Mouse (Mus musculus): ENCODE measurements around the gene Ubd. TPM values are rescaled to one million over a fixed set of nuclear protein-coding genes. Genes with fewer than 3 reads are reported as not detected.

Ubd gene
- polyA plus RNA-seq, 1 experiment: 39.1 TPM

DNA sequence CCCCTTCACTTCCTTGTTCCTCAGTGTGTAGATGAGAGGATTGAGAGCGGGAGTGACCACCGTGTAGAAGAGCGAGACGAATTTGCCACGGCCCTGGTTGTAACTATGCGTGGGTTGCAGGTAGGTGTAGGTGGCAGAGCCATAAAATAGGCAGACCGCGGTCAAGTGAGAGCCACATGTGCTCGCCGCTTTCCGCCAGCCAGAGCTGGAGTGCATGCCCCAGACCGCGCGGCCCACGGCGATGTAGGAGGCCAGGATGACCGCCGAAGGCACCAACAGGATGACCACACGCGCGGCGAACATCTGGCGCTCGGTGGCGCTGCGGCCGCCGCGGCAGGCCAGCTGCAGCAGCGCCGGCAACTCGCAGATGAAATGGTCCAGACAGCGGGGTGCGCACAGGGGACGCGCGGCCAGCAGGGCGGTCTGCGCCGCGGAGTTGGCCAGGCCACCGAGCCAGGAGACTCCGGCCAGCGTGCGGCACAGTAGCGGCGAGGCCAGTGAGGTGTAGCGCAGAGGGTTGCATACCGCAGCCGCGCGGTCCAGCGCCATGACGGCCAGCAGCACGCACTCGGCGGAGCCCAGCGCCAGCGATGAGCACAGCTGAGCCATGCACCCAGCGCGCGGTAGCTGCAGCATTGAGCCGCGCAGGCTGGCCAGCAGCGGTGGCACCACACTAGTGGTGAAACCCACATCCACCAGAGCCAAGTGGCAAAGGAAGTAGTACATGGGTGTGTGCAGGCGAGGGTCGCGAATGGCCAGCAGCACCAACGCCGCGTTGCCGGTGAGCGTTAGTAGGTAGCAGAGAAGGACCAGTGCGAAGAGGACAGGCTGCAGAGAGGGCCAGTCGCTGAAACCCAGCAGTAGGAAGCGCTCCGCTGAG is 3.4 kb downstream of the Ubd start:
- no peak for DNase-seq
- no peak overlapping the region for H3K4me3 ChIP-seq (ENCODE audit: control insufficient read depth, insufficient read depth, low read length)
- peaks cover 3% of the 10 kb centered on the region; the same call in 1 of the 2 replicates for H3K27me3 ChIP-seq (ENCODE audit: control insufficient read depth, insufficient read depth, low read length)
- no peaks in the 10 kb centered on the region for H3K4me1 ChIP-seq (replicated peaks; ENCODE audit: control insufficient read depth, insufficient read depth, low read length)
- WGBS: 3% methylated on average over 77 of the region's 77 CpGs
- H3K36me3 ChIP-seq (ENCODE audit: control insufficient read depth, insufficient read depth, low read length): no peaks in the 10 kb centered on the region
- TF ChIP-seq CTCF (IDR thresholded peaks at IDR 0.05; ENCODE audit: borderline replicate concordance, control insufficient read depth, extremely low read depth, insufficient read depth, low read length, poor library complexity) (no peak), POLR2A (IDR thresholded peaks at IDR 0.05; ENCODE audit: control insufficient read depth, extremely low read depth, insufficient read depth, low read length, poor library complexity) (no peak)
- no peak overlapping the region for H3K27ac ChIP-seq (ENCODE audit: control insufficient read depth, insufficient read depth, low read length)

DNA sequence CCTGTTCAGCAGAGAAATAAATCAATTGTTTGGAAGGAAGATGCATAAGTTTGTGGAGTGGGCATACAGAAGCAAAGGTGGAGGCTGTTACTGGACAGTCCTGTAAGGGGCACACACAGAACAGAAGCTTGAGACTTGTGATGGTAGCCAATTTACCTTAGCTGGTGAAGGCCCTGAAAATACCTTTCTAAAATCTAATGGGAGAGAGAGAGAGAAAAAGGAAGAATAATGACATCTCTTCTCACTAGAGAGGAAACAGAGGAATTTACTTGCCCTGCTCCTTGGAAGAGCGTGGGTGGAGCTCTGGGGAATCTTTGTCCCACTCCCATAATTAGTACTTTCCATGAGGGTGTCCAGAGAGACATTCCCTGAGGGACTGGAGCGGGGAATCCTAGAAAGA is 7.2 kb downstream of the Ubd start, which contains the start of gene Olfr94:
Gene Olfr94 (minus strand): TSS at position 101 of the 400 bp plus-strand sequence.
- no peaks in the 10 kb centered on the region for H3K36me3 ChIP-seq (ENCODE audit: control insufficient read depth, insufficient read depth, low read length)
- no peak within 1 kb of the TSS for H3K4me3 ChIP-seq (ENCODE audit: control insufficient read depth, insufficient read depth, low read length)
- TF ChIP-seq POLR2A (IDR thresholded peaks at IDR 0.05; ENCODE audit: control insufficient read depth, extremely low read depth, insufficient read depth, low read length, poor library complexity) (no peak), CTCF (IDR thresholded peaks at IDR 0.05; ENCODE audit: borderline replicate concordance, control insufficient read depth, extremely low read depth, insufficient read depth, low read length, poor library complexity) (no peak)
- 80% methylated on average over 2 of the region's 2 CpGs for WGBS
- no peak within 1 kb of the TSS for H3K27ac ChIP-seq (ENCODE audit: control insufficient read depth, insufficient read depth, low read length)
- H3K4me1 ChIP-seq (replicated peaks; ENCODE audit: control insufficient read depth, insufficient read depth, low read length): no peaks in the 10 kb centered on the region
- DNase-seq: no peak
- peaks cover 3% of the 10 kb centered on the region; the same call in 1 of the 2 replicates for H3K27me3 ChIP-seq (ENCODE audit: control insufficient read depth, insufficient read depth, low read length)

DNA sequence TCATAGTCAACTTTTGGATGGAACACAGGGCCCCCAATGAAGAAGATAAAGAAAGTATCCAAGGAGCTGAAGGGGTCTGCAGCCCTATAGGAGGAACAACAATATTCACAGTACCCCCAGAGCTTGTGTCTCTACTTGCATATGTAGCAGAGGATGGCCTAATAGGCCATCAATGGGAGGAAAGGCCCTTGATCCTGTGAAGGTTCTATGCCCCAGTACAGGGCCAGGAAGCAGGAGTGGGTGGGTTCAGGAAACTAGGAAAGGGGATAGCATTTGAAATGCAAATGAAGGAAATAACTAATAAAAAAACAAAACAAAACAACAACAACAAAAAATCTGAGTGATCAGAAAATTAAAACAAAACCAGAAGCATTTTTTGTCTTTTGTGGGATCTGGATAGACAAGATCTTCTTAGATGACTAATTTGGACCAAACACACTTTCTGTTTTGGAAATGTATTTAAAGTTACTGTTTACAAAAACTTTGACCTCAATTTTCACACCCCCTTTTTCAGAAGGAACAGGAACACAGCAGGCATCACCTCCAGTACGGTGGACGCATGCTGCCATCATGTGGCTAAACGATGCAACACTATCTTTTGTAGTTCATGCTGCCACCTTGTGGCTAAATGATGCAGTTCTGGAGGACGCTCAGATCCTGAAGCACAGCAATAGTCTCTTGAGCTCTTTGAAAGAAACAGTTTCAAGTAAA is 9.7 kb downstream of the Ubd start:
- no peak overlapping the region for H3K27ac ChIP-seq (ENCODE audit: control insufficient read depth, insufficient read depth, low read length)
- no peaks in the 10 kb centered on the region for H3K4me1 ChIP-seq (replicated peaks; ENCODE audit: control insufficient read depth, insufficient read depth, low read length)
- H3K4me3 ChIP-seq (ENCODE audit: control insufficient read depth, insufficient read depth, low read length): no peak overlapping the region
- TF ChIP-seq POLR2A (IDR thresholded peaks at IDR 0.05; ENCODE audit: control insufficient read depth, extremely low read depth, insufficient read depth, low read length, poor library complexity) (no peak), CTCF (IDR thresholded peaks at IDR 0.05; ENCODE audit: borderline replicate concordance, control insufficient read depth, extremely low read depth, insufficient read depth, low read length, poor library complexity) (no peak)
- H3K36me3 ChIP-seq (ENCODE audit: control insufficient read depth, insufficient read depth, low read length): no peaks in the 10 kb centered on the region
- WGBS: 2% methylated on average over 4 of the region's 4 CpGs
- no peaks in the 10 kb centered on the region for H3K27me3 ChIP-seq (ENCODE audit: control insufficient read depth, insufficient read depth, low read length)
- peak; percentile 61 for DNase-seq

DNA sequence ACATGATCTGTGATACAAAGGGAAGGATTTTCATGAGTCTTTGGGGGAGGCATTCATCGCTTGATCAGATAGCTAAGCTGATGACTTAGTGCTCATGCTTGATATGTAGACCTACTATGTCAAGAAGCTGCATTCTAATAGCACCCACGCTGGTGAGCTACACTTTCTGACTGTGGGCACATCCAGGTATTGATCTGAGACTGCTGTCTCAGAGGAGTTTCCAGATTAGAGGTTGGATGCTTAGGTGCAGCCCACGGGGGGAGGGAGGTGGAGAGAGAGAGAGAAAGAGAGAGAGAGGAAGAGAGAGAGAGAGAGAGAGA is 10.2 kb downstream of the Ubd start:
- H3K4me3 ChIP-seq (ENCODE audit: control insufficient read depth, insufficient read depth, low read length): no peak overlapping the region
- WGBS: 36% methylated on average over 3 of the region's 3 CpGs
- DNase-seq: no peak
- no peaks in the 10 kb centered on the region for H3K36me3 ChIP-seq (ENCODE audit: control insufficient read depth, insufficient read depth, low read length)
- H3K4me1 ChIP-seq (replicated peaks; ENCODE audit: control insufficient read depth, insufficient read depth, low read length): no peaks in the 10 kb centered on the region
- TF ChIP-seq POLR2A (IDR thresholded peaks at IDR 0.05; ENCODE audit: control insufficient read depth, extremely low read depth, insufficient read depth, low read length, poor library complexity) (no peak), CTCF (IDR thresholded peaks at IDR 0.05; ENCODE audit: borderline replicate concordance, control insufficient read depth, extremely low read depth, insufficient read depth, low read length, poor library complexity) (no peak)
- H3K27ac ChIP-seq (ENCODE audit: control insufficient read depth, insufficient read depth, low read length): no peak overlapping the region
- H3K27me3 ChIP-seq (ENCODE audit: control insufficient read depth, insufficient read depth, low read length): no peaks in the 10 kb centered on the region

DNA sequence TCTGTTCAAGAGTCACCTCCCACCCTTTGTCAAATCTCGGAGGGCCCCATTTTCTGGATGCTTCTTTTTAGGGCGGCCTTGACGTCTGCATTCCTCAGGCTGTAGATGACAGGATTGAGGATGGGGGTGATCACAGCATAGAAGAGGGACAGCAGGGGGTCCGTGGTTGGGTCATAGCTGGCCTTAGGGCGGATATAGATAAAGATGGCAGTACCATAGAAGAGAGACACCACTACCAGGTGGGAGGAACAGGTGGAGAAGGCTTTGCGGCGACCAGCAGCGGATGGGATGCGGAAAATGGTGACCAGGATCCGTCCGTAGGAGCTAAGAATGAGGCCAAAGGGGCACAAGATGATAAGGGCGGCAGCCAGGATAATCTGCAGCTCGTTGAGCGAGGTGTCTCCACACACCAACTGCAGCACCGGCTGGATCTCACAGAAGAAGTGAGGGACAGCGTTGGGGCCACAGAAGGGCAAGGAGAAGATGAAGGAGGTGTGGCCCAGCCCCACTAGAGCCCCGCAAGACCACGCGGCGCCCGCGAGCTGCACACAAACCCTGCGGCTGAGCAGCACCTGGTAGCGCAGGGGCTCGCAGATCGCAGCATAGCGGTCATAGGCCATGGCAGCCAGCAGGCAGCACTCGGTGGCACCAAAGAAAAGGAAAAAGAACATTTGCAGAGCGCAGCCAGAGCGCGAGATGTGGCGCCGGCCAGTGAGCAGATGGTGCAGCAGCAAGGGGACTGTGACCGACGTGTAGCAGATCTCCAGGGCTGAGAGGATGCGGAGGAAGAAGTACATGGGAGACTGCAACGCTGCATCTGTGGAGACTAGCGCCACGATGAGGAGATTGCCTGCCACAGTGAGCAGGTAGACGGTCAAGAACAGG is 17.4 kb downstream of the Ubd start:
- no peak for TF ChIP-seq POLR2A (IDR thresholded peaks at IDR 0.05; ENCODE audit: control insufficient read depth, extremely low read depth, insufficient read depth, low read length, poor library complexity)
- no peak for TF ChIP-seq CTCF (IDR thresholded peaks at IDR 0.05; ENCODE audit: borderline replicate concordance, control insufficient read depth, extremely low read depth, insufficient read depth, low read length, poor library complexity)
- Histone ChIP-seq H3K36me3 (ENCODE audit: control insufficient read depth, insufficient read depth, low read length) (no peaks in the 10 kb centered on the region), H3K27me3 (ENCODE audit: control insufficient read depth, insufficient read depth, low read length) (no peaks in the 10 kb centered on the region; the same call in 1 of the 2 replicates), H3K4me3 (ENCODE audit: control insufficient read depth, insufficient read depth, low read length) (no peak overlapping the region), H3K27ac (ENCODE audit: control insufficient read depth, insufficient read depth, low read length) (no peak overlapping the region), H3K4me1 (replicated peaks; ENCODE audit: control insufficient read depth, insufficient read depth, low read length) (no peaks in the 10 kb centered on the region; the same call in 1 of the 2 replicates)
- 23% methylated on average over 40 of the region's 40 CpGs for WGBS
- no peak for DNase-seq

DNA sequence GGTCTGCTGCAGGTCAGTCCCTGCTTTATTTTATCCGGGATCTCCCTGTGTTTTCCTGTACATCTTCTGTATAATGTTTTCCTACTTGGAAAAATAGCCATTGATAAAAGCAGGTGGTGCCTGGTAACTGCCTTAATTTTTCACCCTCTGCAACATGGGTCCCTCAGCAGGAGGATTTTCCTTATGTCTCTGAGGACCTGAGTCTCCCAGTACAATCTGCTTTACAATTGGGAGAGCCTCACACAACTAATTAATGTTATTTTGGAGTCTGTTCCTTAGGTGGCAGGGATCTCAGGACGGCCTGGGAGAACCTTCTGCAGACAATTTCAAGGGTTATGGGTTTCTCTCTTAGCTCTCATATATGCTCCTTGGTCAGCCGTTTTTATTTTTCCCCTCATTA is 19.3 kb downstream of the Ubd start, which contains the start of gene Olfr95:
Gene Olfr95 (minus strand): TSS at position 101 of the 400 bp plus-strand sequence.
- Histone ChIP-seq H3K27ac (ENCODE audit: control insufficient read depth, insufficient read depth, low read length) (no peak within 1 kb of the TSS), H3K4me1 (replicated peaks; ENCODE audit: control insufficient read depth, insufficient read depth, low read length) (no peaks in the 10 kb centered on the region; the same call in 1 of the 2 replicates), H3K36me3 (ENCODE audit: control insufficient read depth, insufficient read depth, low read length) (no peaks in the 10 kb centered on the region), H3K4me3 (ENCODE audit: control insufficient read depth, insufficient read depth, low read length) (no peak within 1 kb of the TSS), H3K27me3 (ENCODE audit: control insufficient read depth, insufficient read depth, low read length) (no peaks in the 10 kb centered on the region; the same call in 1 of the 2 replicates)
- TF ChIP-seq CTCF (IDR thresholded peaks at IDR 0.05; ENCODE audit: borderline replicate concordance, control insufficient read depth, extremely low read depth, insufficient read depth, low read length, poor library complexity) (no peak), POLR2A (IDR thresholded peaks at IDR 0.05; ENCODE audit: control insufficient read depth, extremely low read depth, insufficient read depth, low read length, poor library complexity) (no peak)
- no peak for DNase-seq
- WGBS: 73% methylated on average over 3 of the region's 3 CpGs

All from thymus, adult 2 months (tissue).